Mouse (Mus musculus) erythroblast, embryonic 14.5 days (primary cell): ENCODE measurements around the gene Gnb1.

Experiments used
- GATA1 ChIP-seq: IDR thresholded peaks from 2 replicates; pipeline ENCODE4 v1.6.1; 2012; ENCODE audit warnings: low read length, inconsistent platforms, mixed read lengths
- TAL1 ChIP-seq: IDR thresholded peaks from 3 replicates; pipeline ENCODE4 v1.6.1; 2012; ENCODE audit warnings: low read length, inconsistent platforms, mixed read lengths

GRCm38 (mm10) chr4:155466080-155466479 is 25.1 kb upstream of the Gnb1 start:
- TF ChIP-seq GATA1 (no peak), TAL1 (no peak)
